Mouse (Mus musculus): ENCODE data around the gene Akap2.
"Not testable (repeated sequence)": the region's sequence is repeated elsewhere in the genome, so short reads cannot be mapped to it uniquely, and the experiment has no call there.

The Akap2 gene

DNA sequence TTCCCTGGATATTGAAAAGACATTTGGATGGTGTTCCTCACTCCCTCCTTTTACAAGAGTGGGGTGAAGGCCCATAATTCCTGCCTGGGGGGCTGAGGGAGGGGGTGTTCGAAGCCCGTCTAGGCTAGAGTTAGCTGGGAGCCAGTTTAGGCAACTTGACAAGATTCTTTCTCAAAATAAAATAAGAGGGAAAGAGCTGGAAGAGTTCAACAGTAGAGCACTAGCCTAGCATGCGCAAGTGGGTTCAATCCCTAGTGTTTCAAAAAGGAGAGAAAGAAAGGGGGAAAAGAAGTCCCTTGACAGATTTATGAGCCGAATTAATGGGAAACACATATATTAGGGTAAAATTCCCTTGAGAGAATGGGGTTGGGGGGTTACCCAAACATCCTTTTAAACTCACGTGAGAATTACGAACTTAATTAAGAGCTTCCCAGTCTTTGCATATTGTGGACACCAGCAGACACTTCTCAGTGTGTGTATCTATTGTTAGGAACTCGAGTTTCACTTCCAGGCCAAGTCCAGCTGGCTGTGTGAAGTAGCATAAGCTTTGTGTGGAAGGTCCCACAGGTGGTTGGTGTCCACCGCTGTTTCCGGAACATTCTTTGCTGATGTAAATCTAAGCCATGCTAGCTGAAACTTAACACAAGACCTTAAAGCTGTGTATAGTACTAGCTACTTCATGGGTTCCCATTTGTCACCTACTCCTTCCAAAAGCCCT, 145.0 kb downstream of the Akap2 start:
- no peak for DNase-seq (ENCODE audit: low read depth, low spot score)

GRCm38 (mm10) chr4:57866088-57866487, 148.6 kb downstream of the Akap2 start:
- no peak for DNase-seq (ENCODE audit: low read depth, low spot score)

- DNase-seq (ENCODE audit: low read depth, low spot score) = no peak
These were observed 149.5 kb downstream of the Akap2 start for GRCm38 (mm10) chr4:57866990-57867389.

GRCm38 (mm10) chr4:57867454-57867853, 150.0 kb downstream of the Akap2 start:
- no peak for DNase-seq (ENCODE audit: low read depth, low spot score)

- DNase-seq (ENCODE audit: low read depth, low spot score) = no peak
These were observed 161.7 kb downstream of the Akap2 start for GRCm38 (mm10) chr4:57879137-57879536.

DNA sequence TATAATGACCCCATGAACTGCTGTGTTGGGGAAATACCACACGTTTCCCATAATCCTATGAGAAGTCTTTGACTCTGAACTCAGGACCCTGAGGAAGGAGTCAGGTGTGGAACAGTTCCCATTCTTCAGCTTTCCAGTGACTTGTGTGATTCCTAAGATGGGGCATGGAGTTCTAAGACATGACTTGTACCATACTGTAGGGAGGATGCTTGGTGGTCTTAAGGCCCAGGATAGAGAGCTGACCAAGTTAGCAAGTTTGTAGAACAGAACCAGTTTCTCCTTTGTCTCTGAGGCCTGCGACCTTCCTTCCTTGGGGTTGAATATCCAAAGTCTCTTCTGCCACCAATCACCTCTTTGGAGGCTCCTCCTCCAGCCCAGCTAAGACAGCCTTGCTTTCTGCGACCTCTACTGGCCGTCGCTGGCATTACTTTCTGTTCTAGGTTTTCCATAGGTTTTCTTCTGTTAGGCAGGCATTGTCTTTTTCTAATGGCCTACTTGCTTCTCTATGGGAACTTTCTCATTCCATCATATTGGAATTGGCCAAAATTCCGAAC, 162.4 kb downstream of the Akap2 start:
- DNase-seq (ENCODE audit: low read depth, low spot score) = peak; percentile 58

GRCm38 (mm10) chr4:57883520-57884421, 166.3 kb downstream of the Akap2 start:
- DNase-seq (ENCODE audit: low read depth, low spot score) = no peak

DNA sequence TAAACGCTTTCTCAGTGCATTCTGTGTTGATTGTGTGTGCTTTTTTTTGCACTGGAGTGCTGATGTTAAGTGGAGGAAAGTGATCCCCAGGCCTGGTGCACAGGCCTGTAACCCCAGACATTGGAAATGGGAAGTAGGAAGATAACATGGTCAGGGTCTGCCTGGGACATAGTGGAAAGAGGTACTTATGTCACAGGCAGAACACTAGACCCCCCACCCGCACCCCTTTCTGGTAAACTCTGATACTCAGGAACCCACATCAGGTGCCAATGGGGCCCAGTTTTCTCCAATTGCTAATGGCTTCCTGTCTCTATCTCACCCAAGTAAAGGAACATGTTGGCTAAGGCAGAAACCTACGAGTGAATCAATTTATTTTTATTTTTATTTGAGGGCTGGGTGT, 167.1 kb downstream of the Akap2 start:
- no peak for DNase-seq (ENCODE audit: low read depth, low spot score)

DNA sequence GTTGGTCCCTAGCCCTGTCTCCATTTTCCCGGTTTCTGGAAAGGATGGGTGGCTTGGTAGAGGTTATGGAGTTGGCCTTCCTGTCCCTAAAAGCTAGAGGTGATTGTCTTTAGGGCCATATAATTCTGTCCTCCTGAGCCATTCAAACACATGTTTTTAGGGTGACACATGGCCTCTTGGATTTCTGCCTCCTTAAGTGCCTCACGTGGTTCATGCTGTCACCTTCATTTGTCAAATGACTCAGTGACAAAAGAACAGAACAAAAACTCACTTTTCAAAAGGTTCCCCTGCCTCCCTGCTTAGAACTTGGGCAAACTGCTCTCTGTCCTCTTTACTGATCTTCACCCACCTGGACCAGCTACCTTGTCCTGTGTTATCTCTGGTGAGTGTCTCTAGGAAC, 167.7 kb downstream of the Akap2 start:
- no peak for DNase-seq (ENCODE audit: low read depth, low spot score)

- DNase-seq (ENCODE audit: low read depth, low spot score) = no peak
These were observed 168.8 kb downstream of the Akap2 start for GRCm38 (mm10) chr4:57886066-57886887.

DNA sequence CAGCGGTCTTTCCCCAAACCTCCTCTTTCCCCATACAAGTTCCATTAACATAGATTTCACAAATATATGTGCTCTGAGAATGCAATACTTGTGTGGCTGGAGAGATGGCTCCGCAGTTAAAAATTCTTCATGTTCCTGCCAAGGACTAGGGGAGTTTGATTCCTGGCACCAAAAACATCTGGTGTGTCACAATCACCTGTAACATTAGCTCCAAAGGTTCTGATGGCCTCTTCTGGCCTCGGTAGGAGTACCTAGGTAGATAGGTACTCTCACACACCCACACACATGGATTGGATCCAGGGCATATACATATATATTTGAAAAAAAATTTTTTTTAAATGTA, 169.4 kb downstream of the Akap2 start:
- no peak for DNase-seq (ENCODE audit: low read depth, low spot score)

DNA sequence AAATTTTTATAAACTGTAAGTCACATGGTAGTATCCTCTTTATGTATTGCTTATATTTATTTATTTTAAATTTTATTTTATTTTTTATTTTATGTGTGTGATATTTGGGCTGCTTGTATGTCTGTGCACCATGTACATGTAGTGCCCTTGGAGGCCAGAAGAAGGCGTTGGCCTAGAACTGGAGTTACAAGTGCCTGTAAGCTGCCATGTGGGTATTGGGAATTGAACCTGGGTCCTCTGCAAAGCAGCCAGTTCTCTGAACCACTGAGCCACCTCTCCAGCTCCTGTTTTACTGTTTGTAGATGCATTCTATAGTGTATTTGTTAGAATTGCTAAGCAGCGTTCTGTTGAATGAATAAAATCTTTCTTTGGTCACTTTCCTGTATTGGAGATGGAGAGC, 170.8 kb downstream of the Akap2 start:
- no peak for DNase-seq (ENCODE audit: low read depth, low spot score)

GRCm38 (mm10) chr4:57888978-57889377, 171.5 kb downstream of the Akap2 start:
- DNase-seq (ENCODE audit: low read depth, low spot score) = not testable (repeated sequence)

GRCm38 (mm10) chr4:57889773-57890172, 172.3 kb downstream of the Akap2 start:
- DNase-seq (ENCODE audit: low read depth, low spot score) = no peak

- DNase-seq (ENCODE audit: low read depth, low spot score) = no peak
These were observed 174.6 kb downstream of the Akap2 start for GRCm38 (mm10) chr4:57892001-57892586.

GRCm38 (mm10) chr4:57895140-57895539, 177.7 kb downstream of the Akap2 start:
- DNase-seq (ENCODE audit: low read depth, low spot score) = no peak

DNA sequence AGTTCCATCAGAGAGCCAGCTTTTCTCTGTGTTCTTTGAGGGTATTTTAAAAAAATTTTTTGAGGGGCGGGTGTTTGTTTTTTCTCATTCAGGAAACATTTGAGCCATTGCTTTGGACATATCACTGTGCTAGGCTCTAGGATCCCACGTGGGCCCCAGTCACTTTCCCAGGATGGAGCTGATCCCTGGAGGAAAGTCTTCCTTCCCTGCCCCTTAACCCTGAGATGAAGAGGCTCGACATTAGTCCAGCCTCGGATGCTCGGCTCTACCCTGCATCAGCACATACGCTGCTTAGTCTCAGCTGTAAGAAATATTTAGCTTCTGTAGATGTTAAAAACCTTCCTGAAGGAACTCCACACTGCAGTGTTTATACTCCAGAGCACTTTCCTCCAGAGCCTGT, 178.4 kb downstream of the Akap2 start:
- DNase-seq (ENCODE audit: low read depth, low spot score) = no peak

GRCm38 (mm10) chr4:57896631-57897030, 179.2 kb downstream of the Akap2 start:
- DNase-seq (ENCODE audit: low read depth, low spot score) = no peak

DNA sequence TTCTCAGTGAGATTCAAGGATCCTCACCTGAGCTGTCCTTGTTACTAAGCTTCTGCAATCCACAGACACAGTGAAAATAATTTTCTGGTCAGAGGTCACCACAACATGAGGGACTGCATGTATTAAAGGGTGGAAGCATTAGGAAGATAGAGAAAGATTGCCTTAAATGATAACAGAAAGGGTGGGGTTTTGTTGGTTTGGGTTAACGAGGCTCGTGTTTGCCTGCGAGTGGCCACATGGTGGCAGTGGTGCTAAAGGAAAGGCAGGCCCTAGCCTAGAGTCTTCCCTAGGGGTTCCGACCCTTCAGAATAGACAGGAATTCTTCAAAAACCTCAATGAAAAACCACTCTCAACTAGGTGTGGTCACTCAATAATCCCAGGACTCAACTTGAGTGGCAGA, 183.8 kb downstream of the Akap2 start:
- DNase-seq (ENCODE audit: low read depth, low spot score) = no peak

GRCm38 (mm10) chr4:57902619-57903018, 185.2 kb downstream of the Akap2 start:
- no peak for DNase-seq (ENCODE audit: low read depth, low spot score)

- no peak for DNase-seq (ENCODE audit: low read depth, low spot score)
These were observed 186.8 kb downstream of the Akap2 start for GRCm38 (mm10) chr4:57904211-57904610.

Data from WW6 (cell line).